Mouse (Mus musculus): Measurements from ENCODE around the gene Rpl13a. TPM values are rescaled to one million over a fixed set of nuclear protein-coding genes. Genes with fewer than 3 reads are reported as not detected.

The Rpl13a gene
- polyA plus RNA-seq, 1 experiment from 2014 or later = 1,234 TPM

DNA sequence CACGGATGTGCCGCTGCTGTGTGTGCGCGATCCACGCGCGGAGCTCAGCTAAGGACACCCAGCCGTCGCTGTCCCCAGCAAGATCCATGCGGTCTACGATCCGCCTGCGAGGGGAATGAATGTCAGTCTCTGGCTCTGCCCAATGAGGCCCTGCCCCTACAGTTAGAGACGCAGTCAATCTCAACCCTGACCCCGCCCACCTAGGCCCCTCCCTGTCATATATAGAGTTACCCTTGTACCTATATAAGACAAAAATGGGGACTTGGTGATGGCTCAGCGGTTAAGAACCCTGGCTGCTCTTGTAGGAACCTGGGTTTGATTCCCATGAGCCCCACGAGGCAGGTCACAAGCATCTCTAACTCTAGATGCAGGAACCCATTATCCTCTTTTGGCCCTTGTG, 40.0 kb downstream of the Rpl13a start:
- Histone ChIP-seq H3K4me3 (no peak overlapping the region), H3K27me3 (ENCODE audit: poor library complexity, severe bottlenecking) (peaks cover 5% of the 10 kb centered on the region; the same call in 1 of the 2 replicates), H3K36me3 (replicated peaks) (peaks cover 58% of the 10 kb centered on the region), H3K27ac (no peak overlapping the region), H3K4me1 (peaks cover 35% of the 10 kb centered on the region), H3K9me3 (no peaks in the 10 kb centered on the region)
- WGBS = 91% methylated on average over 17 of the region's 17 CpGs
- DNase-seq (ENCODE audit: extremely low spot score, low spot score) = no peak

DNA sequence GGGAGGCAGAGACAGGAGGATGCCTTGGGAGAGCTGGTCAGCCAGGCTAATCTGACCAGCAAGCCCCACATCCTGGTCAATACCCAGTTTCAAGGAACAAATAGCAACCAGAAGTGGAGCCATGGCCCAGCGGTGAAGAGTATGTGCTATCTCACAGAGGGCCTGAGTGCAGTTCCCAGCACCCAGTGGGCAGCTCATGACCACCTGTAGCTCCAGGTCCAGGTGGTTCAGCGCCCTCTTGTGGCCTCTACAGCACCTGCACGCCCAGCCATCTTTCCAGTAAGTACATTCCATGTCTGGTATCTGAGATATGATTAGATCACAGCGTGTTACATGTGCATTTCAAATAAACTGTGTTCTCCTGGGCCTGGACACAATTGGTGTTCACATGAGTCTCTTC, 42.5 kb downstream of the Rpl13a start:
- no peak for DNase-seq (ENCODE audit: extremely low spot score, low spot score)
- peaks cover 1% of the 10 kb centered on the region; the same call in 1 of the 2 replicates for H3K27me3 ChIP-seq (ENCODE audit: poor library complexity, severe bottlenecking)
- WGBS = 73% methylated on average over 4 of the region's 4 CpGs
- no peak overlapping the region for H3K27ac ChIP-seq
- H3K4me3 ChIP-seq = no peak overlapping the region
- H3K4me1 ChIP-seq = peaks cover 17% of the 10 kb centered on the region
- no peaks in the 10 kb centered on the region for H3K9me3 ChIP-seq
- peaks cover 72% of the 10 kb centered on the region for H3K36me3 ChIP-seq (replicated peaks)

DNA sequence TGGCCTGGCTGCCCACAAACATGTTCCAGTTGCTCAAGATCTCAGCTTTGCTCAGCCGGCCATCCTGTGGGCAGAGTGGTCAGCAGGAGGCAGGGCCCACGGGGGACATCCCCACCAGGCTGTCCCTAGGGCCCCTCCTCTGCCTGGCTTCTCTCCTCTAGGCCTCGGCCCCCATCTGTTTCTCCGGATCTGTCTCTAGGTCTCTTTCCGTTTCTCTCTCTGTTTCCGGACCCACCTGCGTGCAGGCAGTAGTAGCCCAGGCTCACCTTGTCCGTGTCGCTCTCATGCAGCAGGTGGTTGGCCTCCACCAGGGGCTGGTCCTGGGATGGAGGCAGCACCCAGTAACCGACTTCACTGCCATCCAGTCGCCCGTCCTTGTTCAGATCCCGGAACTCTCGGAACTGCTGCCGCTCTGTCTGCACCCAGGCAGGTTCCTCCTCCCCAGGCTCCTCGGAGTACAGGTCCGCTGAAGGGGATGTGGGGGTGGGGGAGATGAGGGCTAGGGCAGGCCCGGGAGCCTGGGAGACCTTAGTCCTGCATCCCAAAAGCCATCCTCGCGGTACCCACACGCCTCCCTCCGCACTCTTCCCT, 45.2 kb downstream of the Rpl13a start:
- 91% methylated on average over 22 of the region's 22 CpGs for WGBS

DNA sequence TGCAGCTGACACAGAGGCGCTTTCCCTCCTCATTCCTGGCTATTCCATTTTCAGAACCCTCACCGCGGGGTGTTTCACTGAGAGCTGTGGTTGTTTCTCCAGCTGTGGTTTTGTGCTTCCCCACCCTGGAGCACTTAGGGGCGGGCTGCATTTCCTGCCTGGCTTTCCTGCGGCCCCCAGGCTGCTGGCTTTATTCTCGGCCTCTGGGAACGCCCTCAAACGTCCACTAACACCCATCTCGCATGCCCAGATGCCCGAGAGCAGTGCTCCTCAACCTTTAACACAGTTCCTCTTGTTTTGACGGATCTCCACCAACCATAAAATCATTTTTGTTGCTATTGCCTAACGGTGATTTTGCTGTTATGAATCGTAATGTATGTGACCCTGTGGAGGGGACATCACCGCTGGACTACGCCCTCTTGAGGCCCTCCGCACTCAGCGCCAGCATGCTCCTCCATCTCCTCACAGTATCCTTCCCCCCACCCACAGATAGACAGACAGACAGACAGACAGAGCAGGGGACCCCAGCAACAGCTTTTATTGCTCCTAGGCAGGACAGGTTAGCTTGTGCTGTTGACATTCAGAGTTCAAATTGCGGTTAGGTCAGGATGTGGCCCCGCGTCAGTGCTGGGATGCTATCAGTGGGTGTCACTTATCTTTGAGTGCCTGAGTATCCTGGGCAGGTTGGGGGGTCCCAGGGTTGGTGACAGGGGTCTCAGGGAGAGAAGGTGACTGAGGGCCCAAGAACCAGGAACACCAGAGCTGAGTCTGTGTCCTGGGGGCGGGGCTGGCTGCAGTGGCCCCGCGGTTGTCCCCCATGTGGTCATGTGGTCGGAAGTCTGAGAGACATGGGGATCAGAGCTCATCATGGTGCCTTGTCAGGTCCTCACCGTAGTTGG, 45.9 kb downstream of the Rpl13a start:
- WGBS = 75% methylated on average over 25 of the region's 25 CpGs
- H3K36me3 ChIP-seq (replicated peaks) = peaks cover 55% of the 10 kb centered on the region
- H3K4me3 ChIP-seq = no peak overlapping the region
- no peaks in the 10 kb centered on the region for H3K9me3 ChIP-seq
- no peak for DNase-seq (ENCODE audit: extremely low spot score, low spot score)
- H3K4me1 ChIP-seq = peaks cover 13% of the 10 kb centered on the region; the same call in 1 of the 2 replicates
- no peaks in the 10 kb centered on the region for H3K27me3 ChIP-seq (ENCODE audit: poor library complexity, severe bottlenecking)
- 0 out of 2 replicates have a peak overlapping the region, but pooled peaks have one; percentile 26 for H3K27ac ChIP-seq

More for the DNA sequence above, 45.2 kb downstream of the Rpl13a start:
- DNase-seq (ENCODE audit: extremely low spot score, low spot score) = no peak
- 0 out of 2 replicates have a peak overlapping the region, but pooled peaks have one; percentile 2 for H3K4me3 ChIP-seq
- H3K9me3 ChIP-seq = no peaks in the 10 kb centered on the region
- peaks cover 59% of the 10 kb centered on the region for H3K36me3 ChIP-seq (replicated peaks)
- 0 out of 2 replicates have a peak overlapping the region, but pooled peaks have one; percentile 26 for H3K27ac ChIP-seq
- H3K4me1 ChIP-seq = peaks cover 13% of the 10 kb centered on the region; the same call in 1 of the 2 replicates
- H3K27me3 ChIP-seq (ENCODE audit: poor library complexity, severe bottlenecking) = no peaks in the 10 kb centered on the region

DNA sequence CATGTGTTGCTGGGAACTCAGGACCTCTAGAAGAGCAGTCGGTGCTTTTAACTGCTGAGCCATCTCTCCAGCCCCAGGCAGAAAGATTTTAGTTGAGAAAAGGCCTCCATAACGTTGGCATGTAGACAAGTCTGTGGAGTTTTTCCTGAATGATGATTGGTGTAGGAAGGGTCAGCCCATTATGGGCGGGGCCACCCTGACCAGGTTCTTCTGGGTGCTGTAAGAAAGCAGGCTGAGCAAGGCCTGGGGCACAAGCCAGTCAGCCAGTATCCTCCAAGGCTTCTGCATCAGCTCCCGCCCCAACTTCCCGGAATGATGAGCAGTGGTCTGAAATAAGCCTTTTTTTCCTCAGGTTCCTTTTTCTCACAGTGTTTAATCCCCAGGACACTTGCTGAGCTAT, 47.5 kb downstream of the Rpl13a start:
- Histone ChIP-seq H3K4me3 (no peak overlapping the region), H3K27me3 (ENCODE audit: poor library complexity, severe bottlenecking) (no peaks in the 10 kb centered on the region), H3K4me1 (peaks cover 13% of the 10 kb centered on the region; the same call in 1 of the 2 replicates), H3K27ac (no peak overlapping the region), H3K9me3 (no peaks in the 10 kb centered on the region), H3K36me3 (replicated peaks) (peaks cover 55% of the 10 kb centered on the region)
- DNase-seq (ENCODE audit: extremely low spot score, low spot score) = no peak
- 40% methylated on average over 5 of the region's 5 CpGs for WGBS

DNA sequence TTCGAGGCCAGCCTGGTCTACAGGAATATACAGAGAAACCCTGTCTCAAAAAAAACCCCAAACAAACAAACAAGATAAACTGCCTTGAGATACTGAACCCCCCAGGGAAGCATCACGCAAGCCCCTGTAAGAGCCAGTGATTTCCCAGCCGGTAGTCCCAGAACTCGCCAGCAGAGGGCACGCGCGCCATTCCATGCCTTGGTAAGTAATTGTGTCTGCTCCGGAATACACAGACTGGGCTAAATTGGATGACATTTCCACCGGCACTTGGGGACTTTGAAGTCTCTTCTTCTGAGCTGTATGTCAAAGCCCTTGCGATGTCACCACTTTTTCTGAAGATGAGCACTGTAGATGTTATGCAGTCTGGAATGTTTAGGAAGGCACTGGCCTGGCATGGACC, 48.7 kb downstream of the Rpl13a start:
- H3K4me3 ChIP-seq = no peak overlapping the region
- H3K4me1 ChIP-seq = peaks cover 13% of the 10 kb centered on the region; the same call in 1 of the 2 replicates
- no peaks in the 10 kb centered on the region for H3K27me3 ChIP-seq (ENCODE audit: poor library complexity, severe bottlenecking)
- no peaks in the 10 kb centered on the region for H3K9me3 ChIP-seq
- peaks cover 56% of the 10 kb centered on the region for H3K36me3 ChIP-seq (replicated peaks)
- no peak overlapping the region for H3K27ac ChIP-seq
- DNase-seq (ENCODE audit: extremely low spot score, low spot score) = peak; percentile 88
- 3% methylated on average over 10 of the region's 10 CpGs for WGBS

DNA sequence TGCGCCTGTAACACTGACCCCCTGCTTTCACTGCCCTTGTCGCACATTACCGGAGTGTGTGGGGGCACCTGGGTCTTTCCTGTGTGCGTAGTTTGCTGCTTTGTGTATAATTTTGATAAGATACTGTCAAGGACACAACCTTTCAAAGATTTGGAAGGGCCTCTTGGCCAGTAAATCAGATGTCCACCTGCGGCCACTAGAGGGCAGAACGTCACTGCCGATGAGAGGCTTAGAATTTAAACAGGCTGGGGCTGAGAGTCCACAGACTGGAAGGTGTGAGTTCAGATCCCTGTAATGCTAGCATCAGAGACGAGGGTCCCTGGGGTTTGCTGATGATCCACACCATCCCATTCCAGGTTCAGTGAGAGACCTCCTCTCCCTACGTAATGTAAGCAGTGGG, 50.0 kb downstream of the Rpl13a start:
- Histone ChIP-seq H3K27me3 (ENCODE audit: poor library complexity, severe bottlenecking) (no peaks in the 10 kb centered on the region), H3K36me3 (replicated peaks) (peaks cover 58% of the 10 kb centered on the region), H3K4me1 (peaks cover 13% of the 10 kb centered on the region; the same call in 1 of the 2 replicates), H3K4me3 (no peak overlapping the region), H3K9me3 (no peaks in the 10 kb centered on the region), H3K27ac (no peak overlapping the region)
- 41% methylated on average over 9 of the region's 9 CpGs for WGBS
- DNase-seq (ENCODE audit: extremely low spot score, low spot score) = peak; percentile 73

DNA sequence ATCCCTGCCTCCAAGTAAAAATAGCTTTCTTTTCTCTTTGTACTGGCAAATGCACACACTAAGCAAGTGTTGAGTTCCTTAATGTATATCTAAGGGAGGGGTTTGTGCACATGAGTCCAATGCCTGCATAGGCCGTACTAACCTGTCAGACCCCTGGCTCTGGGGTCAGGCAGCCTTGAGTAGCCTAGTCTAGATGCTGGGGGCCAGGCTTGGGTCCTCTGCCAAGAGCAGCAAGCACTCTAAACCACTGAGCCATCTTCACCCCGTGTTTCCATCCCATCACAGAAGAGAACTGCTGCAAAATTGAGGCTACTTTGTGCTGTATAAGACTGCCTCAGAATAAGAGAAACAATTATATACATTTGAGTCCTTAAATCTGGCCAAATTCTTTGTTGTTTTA, 50.7 kb downstream of the Rpl13a start:
- DNase-seq (ENCODE audit: extremely low spot score, low spot score) = no peak
- peaks cover 12% of the 10 kb centered on the region; the same call in 1 of the 2 replicates for H3K4me1 ChIP-seq
- no peaks in the 10 kb centered on the region for H3K27me3 ChIP-seq (ENCODE audit: poor library complexity, severe bottlenecking)
- WGBS = 88% methylated on average over 2 of the region's 2 CpGs
- no peak overlapping the region for H3K27ac ChIP-seq
- H3K4me3 ChIP-seq = no peak overlapping the region
- H3K36me3 ChIP-seq (replicated peaks) = peaks cover 55% of the 10 kb centered on the region
- H3K9me3 ChIP-seq = no peaks in the 10 kb centered on the region

DNA sequence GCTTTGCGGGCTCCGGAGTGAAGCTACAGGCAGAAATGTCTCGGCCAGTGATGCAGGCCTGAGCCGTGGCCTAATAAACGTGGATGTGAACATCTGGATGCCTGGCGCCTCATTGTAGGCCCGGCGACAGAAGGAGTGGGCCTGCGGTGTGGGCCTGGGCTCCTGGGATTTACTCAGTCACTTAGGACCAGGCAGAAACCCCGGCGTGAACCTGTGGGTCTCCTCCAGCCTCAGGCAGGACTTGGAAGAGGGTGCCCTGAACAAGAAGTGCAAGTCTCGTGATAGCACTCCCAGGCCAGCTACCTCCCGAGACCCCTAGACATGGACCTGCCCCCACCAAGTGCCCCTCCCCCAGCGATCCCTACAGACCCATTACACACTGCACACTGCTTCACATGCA, 51.2 kb downstream of the Rpl13a start:
- WGBS = 89% methylated on average over 14 of the region's 14 CpGs
- Histone ChIP-seq H3K27me3 (ENCODE audit: poor library complexity, severe bottlenecking) (no peaks in the 10 kb centered on the region), H3K36me3 (replicated peaks) (peaks cover 50% of the 10 kb centered on the region), H3K27ac (no peak overlapping the region), H3K4me1 (peaks cover 7% of the 10 kb centered on the region; the same call in 1 of the 2 replicates), H3K4me3 (no peak overlapping the region), H3K9me3 (no peaks in the 10 kb centered on the region)
- no peak for DNase-seq (ENCODE audit: extremely low spot score, low spot score)

DNA sequence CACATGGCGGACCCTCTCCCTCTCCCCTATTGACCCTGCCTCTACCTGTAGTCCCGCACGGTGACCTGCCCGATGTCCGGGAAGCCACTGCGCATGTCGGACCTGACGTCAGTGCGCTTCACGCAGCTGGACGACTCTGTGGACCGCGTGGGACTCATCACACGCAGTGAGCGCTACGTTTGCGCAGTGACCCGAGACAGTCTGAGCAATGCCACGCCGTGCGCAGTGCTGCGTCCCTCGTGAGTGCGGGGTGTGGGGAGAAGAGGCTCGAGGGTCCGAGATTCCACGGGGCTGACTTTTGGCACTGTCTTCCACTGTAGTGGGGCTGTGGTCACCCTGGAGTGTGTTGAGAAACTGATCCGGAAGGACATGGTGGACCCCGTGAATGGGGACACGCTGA, 52.1 kb downstream of the Rpl13a start:
- H3K27me3 ChIP-seq (ENCODE audit: poor library complexity, severe bottlenecking) = no peaks in the 10 kb centered on the region
- peaks cover 5% of the 10 kb centered on the region; the same call in 1 of the 2 replicates for H3K4me1 ChIP-seq
- 89% methylated on average over 30 of the region's 30 CpGs for WGBS
- no peaks in the 10 kb centered on the region for H3K9me3 ChIP-seq
- no peak for DNase-seq (ENCODE audit: extremely low spot score, low spot score)
- no peak overlapping the region for H3K27ac ChIP-seq
- H3K36me3 ChIP-seq (replicated peaks) = peaks cover 49% of the 10 kb centered on the region
- H3K4me3 ChIP-seq = peak overlapping the region; percentile 10

Measured in forebrain, embryonic 10.5 days (tissue).